Mouse (Mus musculus) liver, embryonic 14.5 days (tissue): ENCODE results near the gene Nr1h3. TPM values are rescaled to one million over a fixed set of nuclear protein-coding genes. Genes with fewer than 3 reads are reported as not detected.

Experiments
- ATAC-seq: fragments of 200-750 bp; cut with Nextera tagmentation; 2 replicates; pipeline ENCODE4 v1.8.0; 2017; ENCODE audit warnings: moderate number of reproducible peaks, mild to moderate bottlenecking, moderate library complexity; ENCODE audit not compliant: insufficient read depth
- DNase-seq, 3 experiments: peaks; one replicate each; pipeline ENCODE4 v3.0.0-alpha.2; 2012 to 2013; ENCODE audit warnings: low read depth in 3 of 3, low spot score in 3 of 3
- H3K27ac ChIP-seq: fragments of 300-500 bp; sonication (generic); 2 replicates; pipeline ENCODE4 v1.5.1; 2014; ENCODE audit warnings: moderate library complexity, mild to moderate bottlenecking, control low read depth, inconsistent platforms
- H3K27me3 ChIP-seq: fragments of 300-500 bp; sonication (generic); 2 replicates; pipeline ENCODE4 v1.6.1; 2014; ENCODE audit warnings: mild to moderate bottlenecking, low read length, moderate library complexity; ENCODE audit not compliant: control insufficient read depth, insufficient read depth
- H3K36me3 ChIP-seq: fragments of 300-500 bp; sonication (generic); replicated peaks from 2 replicates; pipeline ENCODE4 v1.6.1; 2014; ENCODE audit warnings: low read depth; ENCODE audit not compliant: control insufficient read depth, insufficient read depth
- H3K4me1 ChIP-seq, 2 experiments: fragments of 200-500 bp in 1 of 2; fragments of 300-500 bp in 1 of 2; sonication (generic) in 1 of 2; replicated peaks; 2 replicates each; pipeline ENCODE4 v1.6.1; 2012 to 2014; ENCODE audit warnings: antibody characterized with exemption in 1 of 2, inconsistent platforms in 1 of 2, low read length in 1 of 2; ENCODE audit not compliant: control insufficient read depth in 2 of 2, insufficient read depth in 2 of 2
- H3K4me2 ChIP-seq: fragments of 300-500 bp; sonication (generic); 2 replicates; pipeline ENCODE4 v1.6.1; 2014; ENCODE audit warnings: low read depth, mild to moderate bottlenecking, control low read depth, moderate library complexity
- H3K4me3 ChIP-seq, 2 experiments: fragments of 200-500 bp in 1 of 2; fragments of 300-500 bp in 1 of 2; sonication (generic) in 1 of 2; 2 replicates each; pipeline ENCODE4 v1.5.1; 2012 to 2014; ENCODE audit warnings: low read depth in 2 of 2, low read length in 2 of 2, mild to moderate bottlenecking in 2 of 2, control low read depth in 1 of 2, inconsistent platforms in 1 of 2, moderate library complexity in 1 of 2; ENCODE audit not compliant: insufficient read depth in 1 of 2
- H3K9ac ChIP-seq: fragments of 300-500 bp; sonication (generic); replicated peaks from 2 replicates; pipeline ENCODE4 v1.6.1; 2014; ENCODE audit warnings: mild to moderate bottlenecking, control low read depth, moderate library complexity
- H3K9me3 ChIP-seq: fragments of 300-500 bp; sonication (generic); 2 replicates; pipeline ENCODE4 v1.6.1; 2016; ENCODE audit warnings: low read length, mixed read lengths; ENCODE audit not compliant: control insufficient read depth
- CTCF ChIP-seq: IDR thresholded peaks from 2 replicates; pipeline ENCODE4 v1.5.1; 2016; ENCODE audit warnings: antibody characterized with exemption, low read depth, control low read depth
- EP300 ChIP-seq: IDR thresholded peaks from 2 replicates; pipeline ENCODE4 v1.6.1; 2016; ENCODE audit warnings: antibody characterized with exemption, low read depth
- WGBS: fragments of 180-500 bp; shearing (Covaris S2); extraction: QIAGEN DNeasy Blood & Tissue Kit; methylation state at CpG from one replicate; pipeline ENCODE4 v1.1.7; 2014; ENCODE audit not compliant: insufficient replicate concordance; 5-methylcytosine and 5-hydroxymethylcytosine counted together
- polyA plus RNA-seq, 2 experiments: library from polyadenylated mRNA; depleted of rRNA in 1 of 2; stranded (reverse) in 1 of 2; unstranded in 1 of 2; fragments of >200 nt; fragmentation: Nextera tagmentation in 1 of 2; extraction: Ambion mirVana in 1 of 2; gene quantifications; 2 replicates each; pipeline versions ENCODE4 v1.2.1 to v1.2.3; 2012 to 2014

The Nr1h3 gene
- polyA plus RNA-seq, 2 experiments = 12.7 to 14.2 TPM

GRCm38 (mm10) chr2:91143401-91143800, 59.2 kb downstream of the Nr1h3 start:
- no peak for ATAC-seq
- Histone ChIP-seq H3K4me1 (no peaks in the 10 kb centered on the region), H3K27me3 (no peaks in the 10 kb centered on the region), H3K4me3 (no peak overlapping the region), H3K9ac (no peak overlapping the region), H3K4me2 (no peak overlapping the region), H3K36me3 (no peaks in the 10 kb centered on the region), H3K27ac (no peak overlapping the region), H3K9me3 (no peaks in the 10 kb centered on the region)
- TF ChIP-seq EP300 = no peak
- TF ChIP-seq CTCF = no peak
- 88% methylated on average over 11 of the region's 11 CpGs for WGBS
- no peak for DNase-seq

- Histone ChIP-seq H3K4me3 (no peak overlapping the region), H3K9ac (no peak overlapping the region), H3K4me2 (no peak overlapping the region), H3K27me3 (no peaks in the 10 kb centered on the region), H3K9me3 (no peaks in the 10 kb centered on the region), H3K4me1 (no peaks in the 10 kb centered on the region), H3K36me3 (no peaks in the 10 kb centered on the region), H3K27ac (no peak overlapping the region)
- DNase-seq = no peak
- TF ChIP-seq EP300 (no peak), CTCF (no peak)
- no peak for ATAC-seq
- 71% methylated on average over 6 of the region's 6 CpGs for WGBS
These were observed 59.7 kb downstream of the Nr1h3 start for GRCm38 (mm10) chr2:91142920-91143319.

- Histone ChIP-seq H3K9ac (no peak overlapping the region), H3K27ac (no peak overlapping the region), H3K9me3 (no peaks in the 10 kb centered on the region), H3K27me3 (no peaks in the 10 kb centered on the region), H3K36me3 (no peaks in the 10 kb centered on the region), H3K4me3 (no peak overlapping the region), H3K4me1 (no peaks in the 10 kb centered on the region), H3K4me2 (no peak overlapping the region)
- ATAC-seq (no peak), DNase-seq (no peak)
- no peak for TF ChIP-seq EP300
- no peak for TF ChIP-seq CTCF
- 82% methylated on average over 8 of the region's 8 CpGs for WGBS
These were observed 62.9 kb downstream of the Nr1h3 start for GRCm38 (mm10) chr2:91139764-91140163.

GRCm38 (mm10) chr2:91139311-91139710, 63.3 kb downstream of the Nr1h3 start:
- Histone ChIP-seq H3K36me3 (no peaks in the 10 kb centered on the region), H3K4me2 (no peak overlapping the region), H3K4me3 (no peak overlapping the region), H3K27ac (no peak overlapping the region), H3K27me3 (no peaks in the 10 kb centered on the region), H3K4me1 (no peaks in the 10 kb centered on the region), H3K9ac (no peak overlapping the region), H3K9me3 (no peaks in the 10 kb centered on the region)
- no peak for ATAC-seq
- TF ChIP-seq EP300 (no peak), CTCF (no peak)
- WGBS = 57% methylated on average over 5 of the region's 5 CpGs
- no peak for DNase-seq

- H3K27me3 ChIP-seq = no peaks in the 10 kb centered on the region
- ATAC-seq = no peak
- 71% methylated on average over 6 of the region's 6 CpGs for WGBS
These were observed 65.2 kb downstream of the Nr1h3 start for GRCm38 (mm10) chr2:91137481-91137880.

More at GRCm38 (mm10) chr2:91137481-91137880, 65.2 kb downstream of the Nr1h3 start:
- Histone ChIP-seq H3K27ac (no peak overlapping the region), H3K4me1 (no peaks in the 10 kb centered on the region), H3K4me3 (no peak overlapping the region), H3K9me3 (no peaks in the 10 kb centered on the region), H3K9ac (no peak overlapping the region), H3K36me3 (no peaks in the 10 kb centered on the region), H3K4me2 (no peak overlapping the region)
- no peak for DNase-seq
- TF ChIP-seq EP300 = no peak
- TF ChIP-seq CTCF = no peak
